Mouse (Mus musculus) stomach, adult 2 months (tissue): ENCODE measurements around the gene Col4a3. TPM values are rescaled to one million over a fixed set of nuclear protein-coding genes. Genes with fewer than 3 reads are reported as not detected.

ENCODE experiments used
- polyA plus RNA-seq: library from polyadenylated mRNA; depleted of rRNA; stranded (reverse); fragments of >200 nt; gene quantifications from 2 replicates; pipeline ENCODE4 v1.2.3, GENCODE M21; 2012; rRNA removed

Col4a3 gene
- polyA plus RNA-seq, result 0.09 and 0.90 TPM in 2 replicates

GRCm38 (mm10) chr1:82586713-82587399 is at the start of gene Col4a3, which contains the start of gene Col4a4:
Col4a3 (plus strand) TSS chr1:82586921.
Col4a4 (minus strand) TSS chr1:82586849.

DNA sequence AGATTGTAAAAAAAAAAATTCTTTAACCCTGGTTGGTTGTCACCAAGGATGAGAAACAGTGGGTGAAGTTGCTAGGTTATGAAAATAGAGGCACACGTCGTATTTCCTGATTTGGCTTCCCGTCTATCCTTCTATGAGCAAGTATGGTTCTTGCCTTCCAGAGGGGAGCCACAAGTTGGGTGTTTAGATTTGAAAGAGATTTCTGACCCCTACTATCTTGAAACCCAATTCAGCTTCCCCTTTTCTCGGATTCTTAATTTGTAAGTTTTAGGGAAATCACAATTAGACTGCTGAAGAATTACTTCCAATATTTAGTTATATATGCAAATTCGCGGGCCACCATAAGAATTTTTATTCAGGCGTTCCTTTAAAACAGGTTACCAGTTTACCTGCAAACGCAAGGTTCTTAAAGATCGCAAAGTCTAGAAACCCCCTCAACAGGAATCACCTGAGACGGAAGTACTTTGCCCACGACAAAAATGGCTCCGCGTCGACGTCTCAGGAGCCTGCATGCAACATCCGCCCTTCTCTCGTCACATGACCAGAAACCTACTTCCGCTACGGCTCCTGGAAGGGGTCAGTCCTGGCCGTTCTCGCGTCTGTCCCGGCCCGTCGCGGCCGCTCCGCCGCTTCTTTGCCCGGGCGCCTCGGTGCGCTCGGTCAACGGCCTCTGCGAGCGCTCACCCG is 137.8 kb downstream of the Col4a3 start, which contains the start of gene Mff:
Gene Mff, plus strand, starts transcription at position 552 of the 687 bp plus-strand sequence.

DNA sequence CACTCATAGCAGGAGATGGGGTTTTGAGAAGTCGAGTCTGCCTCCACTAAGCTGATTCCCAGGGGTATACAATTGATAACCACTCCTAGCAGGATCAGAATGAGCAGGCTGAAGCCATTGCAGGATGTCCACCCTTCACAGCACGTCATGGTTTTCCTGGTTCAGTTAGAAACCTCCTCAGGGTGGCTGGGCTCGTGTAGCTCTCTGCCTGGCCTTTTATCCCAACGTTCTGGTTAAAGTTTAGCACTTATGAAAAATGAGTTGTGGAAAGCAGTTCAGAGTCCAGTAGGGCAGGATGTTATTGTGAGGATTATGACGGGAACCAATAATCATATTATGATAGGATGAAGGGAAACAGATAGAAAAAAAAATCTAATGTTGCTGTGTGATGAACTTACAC is 181.5 kb downstream of the Col4a3 start, which contains the start of gene Tm4sf20:
Gene Tm4sf20, minus strand, starts transcription at position 193 of the 400 bp plus-strand sequence.

GRCm38 (mm10) chr1:82771022-82771586 is 184.4 kb downstream of the Col4a3 start, which contains the start of gene Gm47791:
Gm47791 (minus strand) TSS chr1:82771243.

Other genes starting within 250 kb of the Col4a3 start
- gene Col4a4, start 72 bp upstream of the Col4a3 start, polyA plus RNA-seq, result 0.15 and 0.17 TPM in 2 replicates
- 43.2 and 63.6 TPM in 2 replicates for gene Mff, start 138.0 kb downstream of the Col4a3 start, polyA plus RNA-seq
- gene Tm4sf20, start 181.5 kb downstream of the Col4a3 start, polyA plus RNA-seq, result not detected in 2 replicates
- gene Gm47791, start 184.3 kb downstream of the Col4a3 start, polyA plus RNA-seq, result not detected in 2 replicates